Mouse (Mus musculus): ENCODE data around the gene Timm23. TPM values are rescaled to one million over a fixed set of nuclear protein-coding genes. Genes with fewer than 3 reads are reported as not detected.

Gene Timm23
- polyA plus RNA-seq (2015; fragmentation: Nextera tagmentation; extraction: Ambion mirVana) = 151 and 160 TPM in 2 replicates

DNA sequence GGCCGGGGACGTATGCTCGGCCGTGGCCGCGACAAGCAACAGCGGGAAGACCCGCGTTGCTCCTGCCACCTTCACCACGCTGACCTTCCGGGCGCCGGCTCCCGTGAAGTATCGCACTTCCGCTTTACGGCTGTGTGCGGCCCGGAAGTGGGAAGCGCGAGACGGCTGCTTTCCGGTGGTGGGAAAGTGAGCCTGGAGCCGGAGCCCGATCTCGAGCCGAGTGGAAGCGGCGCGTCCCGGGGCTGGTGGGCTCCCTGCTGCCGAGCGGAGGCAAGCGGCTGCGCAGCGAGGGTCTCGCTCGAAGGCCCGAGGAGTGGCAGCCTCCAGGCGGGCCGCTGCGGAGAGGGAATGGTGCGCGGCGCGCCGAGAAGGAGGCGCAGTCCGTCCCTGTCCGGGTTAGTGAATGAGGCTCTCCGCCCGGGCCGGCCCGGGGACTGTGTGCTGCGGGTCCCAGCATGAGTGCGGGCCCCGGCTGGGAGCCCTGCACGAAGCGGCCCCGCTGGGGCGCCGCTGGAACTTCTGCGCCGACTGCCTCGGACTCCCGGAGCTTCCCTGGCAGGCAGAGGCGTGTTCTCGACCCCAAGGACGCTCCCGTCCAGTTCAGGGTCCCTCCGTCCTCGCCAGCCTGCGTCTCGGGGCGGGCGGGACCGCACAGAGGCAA, at the start of gene Timm23, which contains the start of gene Parg:
Gene Timm23, minus strand, starts transcription at position 108 of the 661 bp plus-strand sequence.
Gene Parg, plus strand, starts transcription at position 159 of the 661 bp plus-strand sequence.
- Histone ChIP-seq H3K27me3 (replicated peaks; ENCODE audit: insufficient read depth, low read length) (no peaks in the 10 kb centered on the region), H3K4me1 (ENCODE audit: insufficient read depth, low read depth, low read length) (peaks cover 19% of the 10 kb centered on the region; the same call in 1 of the 2 replicates), H3K9ac (replicated peaks; ENCODE audit: low read depth) (peak within 1 kb of the TSS; percentile 89), H3K4me2 (replicated peaks; ENCODE audit: low read depth, low read length) (peak within 1 kb of the TSS; percentile 92), H3K9me3 (ENCODE audit: low read length) (no peaks in the 10 kb centered on the region), H3K36me3 (ENCODE audit: insufficient read depth, low read length) (peaks cover 11% of the 10 kb centered on the region; the same call in 1 of the 2 replicates), H3K4me3 (ENCODE audit: low read depth, low read length) (peak within 1 kb of the TSS; percentile 99), H3K27ac (ENCODE audit: low read length) (peak within 1 kb of the TSS; percentile 81)
- ATAC-seq = peak; percentile 97
- TF ChIP-seq EP300 (IDR thresholded peaks at IDR 0.05) (no peak), CTCF (IDR thresholded peaks at IDR 0.05) (no peak)
- DNase-seq (ENCODE audit: low spot score) = peak; percentile 95
- WGBS = 2% methylated on average over 61 of the region's 77 CpGs

DNA sequence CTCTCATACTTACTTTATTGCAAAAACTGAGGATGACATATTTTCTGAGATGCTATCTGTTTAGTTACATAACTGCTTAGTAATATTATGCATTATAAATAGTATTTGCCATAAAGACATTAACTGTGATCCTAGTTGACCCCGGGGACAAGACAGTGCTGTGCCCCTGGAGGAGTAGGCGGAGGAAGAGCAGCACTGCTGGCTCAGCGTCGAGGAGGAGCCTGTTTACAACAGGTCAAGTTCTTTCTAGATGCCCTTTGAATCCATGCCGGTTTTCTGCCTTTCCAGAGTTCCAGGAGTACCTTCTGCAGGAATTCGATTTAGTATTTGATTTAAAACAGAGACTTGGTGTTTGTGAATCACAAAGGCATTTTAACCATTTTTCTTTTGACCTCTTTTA, 47.9 kb upstream of the Timm23 start:
- Histone ChIP-seq H3K27me3 (replicated peaks; ENCODE audit: insufficient read depth, low read length) (no peaks in the 10 kb centered on the region), H3K36me3 (ENCODE audit: insufficient read depth, low read length) (peaks cover 11% of the 10 kb centered on the region; the same call in 1 of the 2 replicates), H3K9ac (replicated peaks; ENCODE audit: low read depth) (no peak overlapping the region), H3K4me3 (ENCODE audit: low read depth, low read length) (no peak overlapping the region), H3K27ac (ENCODE audit: low read length) (no peak overlapping the region), H3K9me3 (ENCODE audit: low read length) (no peaks in the 10 kb centered on the region), H3K4me2 (replicated peaks; ENCODE audit: low read depth, low read length) (no peak overlapping the region), H3K4me1 (ENCODE audit: insufficient read depth, low read depth, low read length) (no peaks in the 10 kb centered on the region)
- 81% methylated on average over 6 of the region's 6 CpGs for WGBS
- ATAC-seq (no peak), DNase-seq (ENCODE audit: low spot score) (no peak)
- no peak for TF ChIP-seq EP300 (IDR thresholded peaks at IDR 0.05)
- TF ChIP-seq CTCF (IDR thresholded peaks at IDR 0.05) = no peak

DNA sequence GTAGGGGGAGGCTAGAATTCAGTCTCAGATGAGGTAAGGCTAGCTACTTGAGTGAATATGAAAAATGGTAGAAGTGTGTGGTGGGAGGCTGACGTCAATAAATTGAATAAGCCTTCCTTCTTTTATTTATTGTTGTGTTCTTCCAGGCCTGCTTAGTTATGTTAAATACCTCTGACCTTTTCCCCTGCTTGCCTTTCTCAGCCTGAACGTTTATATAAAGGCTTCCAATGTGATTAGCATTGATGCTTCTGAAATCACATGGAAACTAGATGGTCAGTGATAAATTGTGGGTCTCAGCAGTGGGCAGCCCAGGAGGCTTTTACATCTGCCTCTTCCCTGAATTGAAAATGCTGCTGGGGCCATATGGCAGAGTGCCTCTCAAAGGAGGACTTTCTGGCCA, 44.3 kb upstream of the Timm23 start:
- ATAC-seq = no peak
- no peaks in the 10 kb centered on the region for H3K27me3 ChIP-seq (replicated peaks; ENCODE audit: insufficient read depth, low read length)
- no peak overlapping the region for H3K9ac ChIP-seq (replicated peaks; ENCODE audit: low read depth)
- H3K9me3 ChIP-seq (ENCODE audit: low read length) = no peaks in the 10 kb centered on the region
- H3K4me2 ChIP-seq (replicated peaks; ENCODE audit: low read depth, low read length) = no peak overlapping the region
- no peak overlapping the region for H3K4me3 ChIP-seq (ENCODE audit: low read depth, low read length)
- TF ChIP-seq CTCF (IDR thresholded peaks at IDR 0.05) = no peak
- no peak for TF ChIP-seq EP300 (IDR thresholded peaks at IDR 0.05)
- 37% methylated on average over 2 of the region's 2 CpGs for WGBS
- no peaks in the 10 kb centered on the region for H3K4me1 ChIP-seq (ENCODE audit: insufficient read depth, low read depth, low read length)
- peaks cover 16% of the 10 kb centered on the region for H3K36me3 ChIP-seq (ENCODE audit: insufficient read depth, low read length)
- no peak overlapping the region for H3K27ac ChIP-seq (ENCODE audit: low read length)
- DNase-seq (ENCODE audit: low spot score) = no peak

DNA sequence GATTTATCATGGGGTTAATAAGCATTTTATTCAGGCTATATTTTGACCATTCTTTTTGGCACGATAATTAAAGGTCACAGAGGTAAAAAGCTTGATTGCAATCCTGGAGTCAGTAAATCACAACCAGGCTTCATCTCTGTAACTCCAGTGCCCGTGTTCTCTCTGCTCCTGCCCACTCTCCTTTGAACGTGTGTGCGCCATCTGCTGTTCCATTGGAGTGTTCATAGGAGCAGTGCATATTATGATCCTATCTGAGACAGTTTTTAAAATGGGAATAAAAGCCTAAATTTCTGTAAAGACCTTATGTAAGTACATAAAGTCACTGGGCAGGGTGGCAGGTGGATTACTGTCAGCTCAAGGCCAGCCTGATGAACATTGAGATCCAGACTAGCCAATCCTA, 40.7 kb upstream of the Timm23 start:
- no peak overlapping the region for H3K9ac ChIP-seq (replicated peaks; ENCODE audit: low read depth)
- WGBS = 79% methylated on average over 4 of the region's 4 CpGs
- no peak overlapping the region for H3K4me2 ChIP-seq (replicated peaks; ENCODE audit: low read depth, low read length)
- no peaks in the 10 kb centered on the region for H3K4me1 ChIP-seq (ENCODE audit: insufficient read depth, low read depth, low read length)
- TF ChIP-seq EP300 (IDR thresholded peaks at IDR 0.05) = no peak
- TF ChIP-seq CTCF (IDR thresholded peaks at IDR 0.05) = peak; percentile 24
- no peak overlapping the region for H3K4me3 ChIP-seq (ENCODE audit: low read depth, low read length)
- DNase-seq (ENCODE audit: low spot score) (no peak), ATAC-seq (no peak)
- no peaks in the 10 kb centered on the region for H3K27me3 ChIP-seq (replicated peaks; ENCODE audit: insufficient read depth, low read length)
- no peaks in the 10 kb centered on the region for H3K9me3 ChIP-seq (ENCODE audit: low read length)
- H3K27ac ChIP-seq (ENCODE audit: low read length) = no peak overlapping the region
- H3K36me3 ChIP-seq (ENCODE audit: insufficient read depth, low read length) = peaks cover 9% of the 10 kb centered on the region

DNA sequence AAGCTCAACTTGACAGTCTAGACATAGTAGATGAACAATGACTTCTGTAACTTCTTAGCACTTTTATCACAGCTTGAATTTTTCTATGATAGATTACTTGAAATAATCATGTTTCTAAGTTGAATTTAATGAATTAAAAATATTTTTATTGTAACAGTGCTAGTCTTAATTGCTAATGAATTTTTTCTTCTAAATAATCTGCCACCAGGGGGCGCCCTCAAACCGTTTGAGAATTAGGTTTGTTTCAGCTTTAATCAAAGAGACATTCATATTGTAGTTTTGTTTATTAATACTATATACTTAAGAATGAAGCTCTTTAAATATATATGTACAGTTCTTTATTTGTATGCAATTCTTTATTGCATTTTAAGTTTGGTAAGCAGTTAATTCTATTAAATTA, 27.3 kb upstream of the Timm23 start:
- DNase-seq (ENCODE audit: low spot score) = peak; percentile 66

DNA sequence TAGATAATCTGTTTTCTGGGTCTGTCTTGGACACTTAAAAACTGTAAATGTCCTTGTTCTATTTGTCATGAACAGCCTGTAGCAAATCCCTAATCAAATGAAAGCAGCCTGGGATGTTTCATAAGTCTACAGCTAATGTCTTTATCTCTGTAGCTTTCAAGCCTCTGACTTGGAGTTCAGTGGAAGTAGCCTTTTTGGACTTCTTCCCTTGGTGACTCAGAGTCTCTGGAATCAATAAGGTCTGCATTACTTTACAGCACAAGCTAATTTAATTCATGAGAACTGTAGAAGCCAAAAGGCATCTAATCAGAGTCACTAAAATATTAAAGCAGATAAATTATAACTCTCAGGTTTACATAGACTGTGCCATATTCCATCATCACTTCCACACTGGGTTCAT, 24.9 kb upstream of the Timm23 start:
- Histone ChIP-seq H3K9ac (replicated peaks; ENCODE audit: low read depth) (no peak overlapping the region), H3K4me3 (ENCODE audit: low read depth, low read length) (no peak overlapping the region), H3K27ac (ENCODE audit: low read length) (no peak overlapping the region), H3K9me3 (ENCODE audit: low read length) (no peaks in the 10 kb centered on the region), H3K4me1 (ENCODE audit: insufficient read depth, low read depth, low read length) (no peaks in the 10 kb centered on the region), H3K36me3 (ENCODE audit: insufficient read depth, low read length) (no peaks in the 10 kb centered on the region), H3K4me2 (replicated peaks; ENCODE audit: low read depth, low read length) (no peak overlapping the region), H3K27me3 (replicated peaks; ENCODE audit: insufficient read depth, low read length) (no peaks in the 10 kb centered on the region)
- DNase-seq (ENCODE audit: low spot score) = no peak
- ATAC-seq = no peak
- TF ChIP-seq EP300 (IDR thresholded peaks at IDR 0.05) = no peak
- TF ChIP-seq CTCF (IDR thresholded peaks at IDR 0.05) = no peak

More for the DNA sequence above, 27.3 kb upstream of the Timm23 start:
- H3K27me3 ChIP-seq (replicated peaks; ENCODE audit: insufficient read depth, low read length) = no peaks in the 10 kb centered on the region
- H3K36me3 ChIP-seq (ENCODE audit: insufficient read depth, low read length) = no peaks in the 10 kb centered on the region
- H3K4me2 ChIP-seq (replicated peaks; ENCODE audit: low read depth, low read length) = no peak overlapping the region
- no peaks in the 10 kb centered on the region for H3K4me1 ChIP-seq (ENCODE audit: insufficient read depth, low read depth, low read length)
- H3K4me3 ChIP-seq (ENCODE audit: low read depth, low read length) = no peak overlapping the region
- no peak overlapping the region for H3K27ac ChIP-seq (ENCODE audit: low read length)
- WGBS = 3% methylated on average over 2 of the region's 2 CpGs
- no peak for TF ChIP-seq EP300 (IDR thresholded peaks at IDR 0.05)
- peak; percentile 63 for TF ChIP-seq CTCF (IDR thresholded peaks at IDR 0.05)
- H3K9ac ChIP-seq (replicated peaks; ENCODE audit: low read depth) = no peak overlapping the region
- H3K9me3 ChIP-seq (ENCODE audit: low read length) = no peaks in the 10 kb centered on the region
- no peak for ATAC-seq

Measured in lung, postnatal 0 days (tissue).